Mouse (Mus musculus) heart, postnatal 0 days (tissue): ENCODE measurements around the gene Tmprss13.

Experiments
- CTCF ChIP-seq: IDR thresholded peaks from 2 replicates; pipeline ENCODE4 v1.5.1; 2016; ENCODE audit warnings: antibody characterized with exemption, control low read depth, low read depth
- EP300 ChIP-seq: IDR thresholded peaks from 2 replicates; pipeline ENCODE4 v1.6.1; 2016; ENCODE audit warnings: antibody characterized with exemption, low read depth

GRCm38 (mm10) chr9:45363639-45364214 lies 44.8 kb downstream of the Tmprss13 start:
- TF ChIP-seq EP300 = no peak
- TF ChIP-seq CTCF = no peak
